Comparison of ENCODE assay signal across 33 mouse cellular contexts in genomic region chr14:60195999-60196398, GRCm38 (mm10). TPM values are rescaled to one million over a fixed set of nuclear protein-coding genes. Genes with fewer than 3 reads are reported as not detected.
DNase-seq lines count a peak whose midpoint lies in the region; ATAC-seq and TF ChIP-seq lines count a peak whose summit lies in the region.
"Had no signal": no experiment of that assay in that cellular context is flagged by ENCODE, and none has a peak within 500 bp of the region (broad histone marks: within the 10 kb centered on the region; RNA-seq: fewer than 3 reads in every experiment).

No protein-coding gene starts in this region.

- no peak overlapping the region for H3K4me2 ChIP-seq in forebrain, embryonic 15.5 days (replicated peaks)
- H3K4me2 ChIP-seq: embryonic facial prominence, embryonic 12.5 days; embryonic facial prominence, embryonic 15.5 days; heart, embryonic 13.5 days; hindbrain, embryonic 14.5 days had no signal

- ATAC-seq in forebrain, embryonic 15.5 days (replicated peaks) = peak; percentile 63
- ATAC-seq: CD4-positive, CD25-positive, alpha-beta regulatory T cell, adult 4 months; hindbrain, postnatal 0 days; inflammation-experienced regulatory T-cells, adult 6 months; intestine, embryonic 16.5 days had no signal

- no peak overlapping the region for H3K4me3 ChIP-seq in forebrain, embryonic 15.5 days
- H3K4me3 ChIP-seq in forebrain, embryonic 10.5 days = no peak overlapping the region
- H3K4me3 ChIP-seq: embryonic facial prominence, embryonic 12.5 days; embryonic facial prominence, embryonic 15.5 days; heart, embryonic 10.5 days; heart, embryonic 13.5 days had no signal

- H3K4me1 ChIP-seq in forebrain, embryonic 15.5 days = no peaks in the 10 kb centered on the region
- H3K4me1 ChIP-seq in forebrain, embryonic 10.5 days = no peaks in the 10 kb centered on the region
- H3K4me1 ChIP-seq: embryonic facial prominence, embryonic 12.5 days; embryonic facial prominence, embryonic 15.5 days; heart, embryonic 10.5 days had no signal

- WGBS in forebrain, embryonic 15.5 days = 79% methylated on average over 5 of the region's 5 CpGs
- 89% methylated on average over 5 of the region's 5 CpGs for WGBS in forebrain, embryonic 10.5 days

- no peak for TF ChIP-seq POLR2A in brain, embryonic 14.5 days (IDR thresholded peaks at IDR 0.05; ENCODE audit: borderline replicate concordance, extremely low read depth, insufficient read depth, insufficient read length, poor library complexity, severe bottlenecking)

- H3K27me3 ChIP-seq in forebrain, embryonic 15.5 days = no peaks in the 10 kb centered on the region
- H3K27me3 ChIP-seq in forebrain, embryonic 10.5 days (ENCODE audit: poor library complexity, severe bottlenecking) = no peaks in the 10 kb centered on the region
- H3K27me3 ChIP-seq: embryonic facial prominence, embryonic 12.5 days; embryonic facial prominence, embryonic 15.5 days; heart, embryonic 13.5 days had no signal

- H3K9me3 ChIP-seq in forebrain, embryonic 15.5 days = no peaks in the 10 kb centered on the region
- H3K9me3 ChIP-seq in forebrain, embryonic 10.5 days = 0 out of 2 replicates have a peak, but pooled peaks cover 4% of the 10 kb centered on the region
- H3K9me3 ChIP-seq: embryonic facial prominence, embryonic 12.5 days; embryonic facial prominence, embryonic 15.5 days; heart, embryonic 10.5 days; heart, embryonic 13.5 days had no signal

- TF ChIP-seq CTCF in brain, embryonic 14.5 days (IDR thresholded peaks at IDR 0.05; ENCODE audit: borderline replicate concordance, extremely low read depth, insufficient read depth, insufficient read length) = no peak

- no peak for DNase-seq in forebrain, embryonic 10.5 days (ENCODE audit: extremely low spot score, low spot score)
- peak; percentile 28 for DNase-seq in kidney, postnatal 10 days
- DNase-seq in kidney, postnatal 25 days = no peak
- peak; percentile 62 for DNase-seq in brain, adult 2 months (ENCODE audit: low read depth, low spot score)
- DNase-seq in brain, embryonic 14.5 days (ENCODE audit: low read depth) = peak; percentile 72
- no peak for DNase-seq in adrenal gland, postnatal 25 days
- no peak for DNase-seq in layer of hippocampus, postnatal 36 days
- DNase-seq: adrenal gland, adult 2 months; adrenal gland, postnatal 14 days; cerebellum, adult 11 months; cerebellum, adult 2 months; cerebellum, adult 9-11 months; cerebellum, postnatal 25 days; gastrocnemius, postnatal 25 days; heart, adult 18-20 months; heart, postnatal 14 days; heart, postnatal 4 days had no signal

- H3K27ac ChIP-seq in forebrain, embryonic 15.5 days (replicated peaks) = no peak overlapping the region; the same call in 1 of the 2 replicates
- no peak overlapping the region for H3K27ac ChIP-seq in forebrain, embryonic 10.5 days
- H3K27ac ChIP-seq: embryonic facial prominence, embryonic 12.5 days; embryonic facial prominence, embryonic 15.5 days; heart, embryonic 10.5 days; hindbrain, embryonic 14.5 days; hindbrain, postnatal 0 days had no signal

- H3K36me3 ChIP-seq in forebrain, embryonic 15.5 days = no peaks in the 10 kb centered on the region
- no peaks in the 10 kb centered on the region for H3K36me3 ChIP-seq in forebrain, embryonic 10.5 days (replicated peaks)
- H3K36me3 ChIP-seq: embryonic facial prominence, embryonic 12.5 days; embryonic facial prominence, embryonic 15.5 days; heart, embryonic 10.5 days; heart, embryonic 13.5 days had no signal

- no peak overlapping the region for H3K9ac ChIP-seq in forebrain, embryonic 15.5 days (replicated peaks)
- H3K9ac ChIP-seq: embryonic facial prominence, embryonic 12.5 days; embryonic facial prominence, embryonic 15.5 days; heart, embryonic 13.5 days; hindbrain, embryonic 14.5 days had no signal

RNA-seq across cellular contexts. Expression of gene Atp8a2, which starts 1.0 kb away (rescaled TPM):
- 31.7 and 33.6 TPM in 2 replicates for polyA plus RNA-seq in forebrain, embryonic 15.5 days (2015; fragmentation: Nextera tagmentation; extraction: Ambion mirVana)
- polyA plus RNA-seq in forebrain, embryonic 10.5 days (2016; fragmentation: Nextera tagmentation; extraction: Ambion mirVana) = 2.3 and 2.8 TPM in 2 replicates
- polyA plus RNA-seq in brain, embryonic 14.5 days (2012; rRNA removed) = 6.1 and 17.4 TPM in 2 replicates
- total RNA-seq in adrenal gland, postnatal 25 days (2021) = 0.33 and 1.1 TPM in 2 replicates
- total RNA-seq in layer of hippocampus, postnatal 36 days (2021) = 10 to 100 TPM; 45.1 to 51.3 TPM

RNA-seq across cellular contexts. Expression of gene Nupl1, which starts 55.2 kb away (rescaled TPM):
- polyA plus RNA-seq in forebrain, embryonic 15.5 days (2015; fragmentation: Nextera tagmentation; extraction: Ambion mirVana) = 0.09 and 0.11 TPM in 2 replicates
- 0.05 TPM in 1 of 2 replicates, not detected in the other for polyA plus RNA-seq in forebrain, embryonic 10.5 days (2016; fragmentation: Nextera tagmentation; extraction: Ambion mirVana)
- polyA plus RNA-seq in brain, embryonic 14.5 days (2012; rRNA removed) = not detected in 2 replicates
- not detected in 2 replicates for total RNA-seq in adrenal gland, postnatal 25 days (2021)
- not detected for total RNA-seq in layer of hippocampus, postnatal 36 days (2021)
- total RNA-seq: adrenal gland, adult 2 months; adrenal gland, postnatal 14 days; common myeloid progenitor, adult 5-6 weeks; gastrocnemius, adult 18-20 months; gastrocnemius, postnatal 25 days; heart, adult 18-20 months; heart, postnatal 4 days; MEL had no signal
- polyA plus RNA-seq: adrenal gland, adult 2 months; C2C12; cerebellum, adult 2 months; embryonic facial prominence, embryonic 12.5 days; embryonic facial prominence, embryonic 15.5 days; heart, embryonic 10.5 days; heart, embryonic 13.5 days; heart, embryonic 16.5 days; hindbrain, embryonic 11.5 days; inflammation-experienced regulatory T-cells, adult 6 months had no signal

RNA-seq across cellular contexts. Expression of gene Gm49336, which starts 55.3 kb away (rescaled TPM):
- 53.7 and 56.6 TPM in 2 replicates for polyA plus RNA-seq in forebrain, embryonic 15.5 days (2015; fragmentation: Nextera tagmentation; extraction: Ambion mirVana)
- 63.6 and 63.7 TPM in 2 replicates for polyA plus RNA-seq in forebrain, embryonic 10.5 days (2016; fragmentation: Nextera tagmentation; extraction: Ambion mirVana)
- 52.3 and 54.3 TPM in 2 replicates for polyA plus RNA-seq in brain, embryonic 14.5 days (2012; rRNA removed)
- total RNA-seq in adrenal gland, postnatal 25 days (2021) = 33.2 and 37.4 TPM in 2 replicates
- total RNA-seq in layer of hippocampus, postnatal 36 days (2021) = 10 to 100 TPM; 70.5 to 75.3 TPM

Comparison
In these comparisons a context has a peak if more than half of its experiments do, and no peak if none do; other contexts are left out.
1. DNase-seq: peak in kidney, postnatal 10 days (single experiment), brain, adult 2 months (single experiment) and brain, embryonic 14.5 days (single experiment); none in forebrain, embryonic 10.5 days (single experiment), kidney, postnatal 25 days (0 of 2), adrenal gland, postnatal 25 days (single experiment) and layer of hippocampus, postnatal 36 days (0 of 2).